Mouse (Mus musculus): ENCODE results near the gene Cacna2d2.

GRCm38 (mm10) chr9:107422878-107423277 is 23.5 kb downstream of the Cacna2d2 start:
- TF ChIP-seq POLR2A (IDR thresholded peaks at IDR 0.05; ENCODE audit: borderline replicate concordance, low read depth, low read length) (no peak), CTCF (IDR thresholded peaks at IDR 0.05; ENCODE audit: low read depth, low read length) (no peak)
